Mouse (Mus musculus) kidney, postnatal 36 days (tissue): ENCODE data around the gene Zbtb38.

ENCODE experiments used
- DNase-seq, 2 experiments: peaks; one replicate each; pipeline ENCODE4 v3.0.0; 2021 to 2022; ENCODE audit warnings: mixed read lengths in 2 of 2

Gene Zbtb38

DNA sequence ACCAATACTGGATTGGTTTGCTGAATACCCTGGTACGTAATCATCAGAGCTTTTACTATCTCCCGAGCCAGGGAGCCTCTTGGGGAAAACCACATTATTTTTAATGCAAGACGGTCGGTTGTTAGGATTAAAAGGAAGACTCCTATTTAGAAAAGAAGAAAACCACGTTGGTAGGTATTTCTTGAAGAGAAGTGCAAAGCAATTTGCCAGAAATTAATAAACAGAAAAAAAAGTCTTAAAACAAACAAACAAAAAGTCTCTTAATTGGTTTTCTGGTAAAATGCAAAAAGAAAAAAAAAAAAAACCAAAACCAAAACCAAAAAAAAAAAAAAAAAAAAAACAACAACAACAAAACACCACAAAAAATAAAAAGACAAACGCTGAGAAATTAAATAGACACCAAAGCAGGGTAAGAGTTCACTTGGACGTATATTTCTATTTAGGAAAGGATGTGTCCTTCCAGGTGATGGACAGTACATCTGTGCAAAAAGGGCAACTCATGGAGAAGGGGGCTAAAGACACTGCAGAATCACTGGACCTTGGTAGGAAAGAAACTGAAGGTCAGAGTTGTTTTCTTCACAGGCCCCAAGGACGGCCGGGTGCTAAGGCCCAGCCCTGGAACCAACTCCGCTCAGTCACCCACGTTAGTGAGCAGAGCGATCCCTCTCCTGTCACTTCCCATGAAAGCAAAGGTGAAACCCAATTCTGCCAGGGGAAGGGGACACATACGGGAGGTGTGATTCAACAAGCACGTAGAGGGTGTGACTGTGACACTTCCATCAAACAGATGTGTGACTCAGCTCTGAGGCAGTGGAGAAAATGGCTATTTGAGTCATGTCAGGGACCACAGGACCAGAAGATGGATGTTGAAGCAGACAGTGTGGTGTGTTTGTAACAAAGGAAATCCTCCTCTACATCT lies 38.9 kb downstream of the Zbtb38 start:
- DNase-seq: peak; percentile 43 to 60

DNA sequence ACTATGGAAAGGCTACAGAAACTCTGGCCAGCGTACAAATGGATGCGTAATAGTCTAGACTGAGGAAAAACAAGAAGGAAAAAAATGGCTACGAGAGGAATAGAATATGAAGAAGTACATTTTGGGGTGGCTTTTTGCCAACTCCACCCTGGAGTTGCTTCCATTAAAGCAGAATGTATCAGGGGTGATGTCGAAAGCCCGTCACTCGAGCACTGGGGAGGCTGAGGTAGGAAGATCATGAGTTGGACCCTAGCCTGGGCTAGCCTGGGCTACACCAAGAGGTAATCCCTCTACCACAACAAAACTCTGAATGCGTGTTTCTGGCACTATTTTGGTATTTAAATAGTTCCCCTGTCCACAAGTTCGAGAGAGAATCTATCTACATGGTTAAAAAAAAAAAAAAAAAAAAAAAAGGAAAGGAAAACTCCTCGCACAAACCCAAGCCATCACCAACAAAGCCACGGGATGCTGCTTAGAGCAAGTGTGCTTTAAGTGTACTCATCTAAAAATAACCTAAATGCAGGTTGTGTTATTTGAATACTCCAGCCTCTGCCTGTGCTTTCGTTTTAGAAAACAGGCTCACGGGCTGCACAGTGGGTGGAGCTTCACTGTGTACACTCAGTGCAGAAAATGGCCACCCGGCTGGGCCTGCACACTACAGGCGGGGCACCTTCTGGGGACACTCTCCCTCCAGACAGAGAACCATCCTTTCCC lies 39.7 kb downstream of the Zbtb38 start:
- peak; percentile 52 to 66 for DNase-seq

DNA sequence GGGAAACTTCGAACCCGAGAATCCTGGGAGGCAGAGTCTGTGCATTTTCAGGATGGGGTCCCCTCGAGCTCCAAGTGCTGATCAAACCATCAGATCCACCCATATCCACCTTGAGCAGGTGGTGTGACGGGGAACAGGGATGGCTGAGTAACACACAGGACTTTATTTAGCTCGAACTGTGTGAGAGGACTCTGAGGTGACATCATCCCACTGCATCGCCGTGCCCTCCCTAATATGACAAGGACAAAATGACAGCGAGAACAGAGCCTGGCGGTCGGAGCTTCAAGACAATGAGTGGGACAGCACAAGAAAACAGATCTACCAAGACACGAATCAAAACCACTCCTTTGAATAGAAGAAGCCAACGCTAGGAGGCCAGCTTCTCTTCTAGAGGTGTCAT lies 40.6 kb downstream of the Zbtb38 start:
- DNase-seq: no peak

DNA sequence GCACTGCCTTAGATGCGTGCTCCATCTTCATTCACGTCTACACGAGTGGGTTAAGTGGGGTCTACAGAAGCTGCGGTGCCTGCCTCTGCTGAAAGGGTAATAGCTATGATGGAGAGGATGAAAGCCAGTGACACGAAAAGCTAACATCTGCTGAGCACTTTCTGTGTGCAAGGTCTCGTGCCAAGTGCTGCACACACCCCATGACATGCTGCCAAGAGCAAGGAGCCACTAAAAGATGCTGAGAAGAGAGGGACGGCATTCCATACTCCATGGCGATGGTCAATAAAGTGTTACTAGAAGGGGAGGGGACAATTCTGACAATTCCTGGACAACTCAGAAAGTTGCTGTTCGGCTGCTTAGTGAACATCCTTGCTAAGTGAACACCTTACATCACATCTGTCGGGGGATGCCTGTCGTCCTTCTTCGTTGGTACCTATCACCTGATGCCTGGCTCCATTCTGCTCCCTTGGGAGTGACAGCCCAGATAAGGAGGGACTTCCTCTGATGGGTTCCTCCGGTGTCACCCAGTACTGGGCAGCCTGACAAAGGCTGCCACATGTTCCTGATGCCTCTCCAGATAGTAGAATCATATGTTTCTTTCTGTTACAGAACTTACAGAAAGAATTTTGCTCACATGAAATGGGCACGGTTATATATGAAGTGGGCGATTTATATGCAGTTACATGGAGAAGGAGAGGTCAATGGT lies 42.2 kb downstream of the Zbtb38 start:
- no peak for DNase-seq

DNA sequence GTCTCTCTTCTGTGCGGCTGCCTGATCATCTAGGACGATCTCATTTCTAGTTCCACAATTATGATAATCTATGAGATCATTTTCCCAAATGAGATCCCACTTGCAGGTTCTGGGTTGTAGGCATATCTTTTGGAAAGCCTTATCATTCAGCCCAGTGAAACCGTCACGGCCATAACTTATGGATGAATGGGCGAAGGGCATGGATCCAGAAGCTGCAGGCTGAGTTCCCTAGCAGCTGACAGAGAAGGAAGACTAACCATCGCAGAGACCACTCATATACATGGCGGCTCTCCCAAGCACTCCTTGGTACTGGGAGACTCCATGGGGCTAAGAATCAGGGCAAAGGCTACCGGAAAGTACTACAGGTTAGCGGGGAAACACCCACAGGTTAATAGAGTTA lies 43.7 kb downstream of the Zbtb38 start:
- no peak for DNase-seq

DNA sequence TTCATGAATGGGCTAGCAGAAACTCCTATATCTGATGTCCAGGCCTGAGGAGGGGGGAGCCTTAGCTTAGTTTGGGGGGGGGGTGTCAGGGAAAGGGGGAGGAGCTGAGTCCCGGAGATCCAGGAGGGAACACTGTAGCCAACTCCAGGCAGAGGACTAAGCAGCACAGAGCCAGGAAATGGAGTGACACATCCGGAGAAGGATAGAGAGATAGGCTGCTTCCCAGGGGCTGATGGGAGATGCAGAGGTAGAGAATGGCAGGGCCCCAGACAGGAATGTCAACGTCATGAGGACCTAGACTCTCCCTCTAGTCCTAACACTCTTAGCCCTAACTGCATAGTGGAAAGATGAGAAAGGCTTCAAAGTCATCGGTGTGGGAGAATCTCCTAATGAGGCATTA lies 44.7 kb downstream of the Zbtb38 start:
- DNase-seq: no peak

DNA sequence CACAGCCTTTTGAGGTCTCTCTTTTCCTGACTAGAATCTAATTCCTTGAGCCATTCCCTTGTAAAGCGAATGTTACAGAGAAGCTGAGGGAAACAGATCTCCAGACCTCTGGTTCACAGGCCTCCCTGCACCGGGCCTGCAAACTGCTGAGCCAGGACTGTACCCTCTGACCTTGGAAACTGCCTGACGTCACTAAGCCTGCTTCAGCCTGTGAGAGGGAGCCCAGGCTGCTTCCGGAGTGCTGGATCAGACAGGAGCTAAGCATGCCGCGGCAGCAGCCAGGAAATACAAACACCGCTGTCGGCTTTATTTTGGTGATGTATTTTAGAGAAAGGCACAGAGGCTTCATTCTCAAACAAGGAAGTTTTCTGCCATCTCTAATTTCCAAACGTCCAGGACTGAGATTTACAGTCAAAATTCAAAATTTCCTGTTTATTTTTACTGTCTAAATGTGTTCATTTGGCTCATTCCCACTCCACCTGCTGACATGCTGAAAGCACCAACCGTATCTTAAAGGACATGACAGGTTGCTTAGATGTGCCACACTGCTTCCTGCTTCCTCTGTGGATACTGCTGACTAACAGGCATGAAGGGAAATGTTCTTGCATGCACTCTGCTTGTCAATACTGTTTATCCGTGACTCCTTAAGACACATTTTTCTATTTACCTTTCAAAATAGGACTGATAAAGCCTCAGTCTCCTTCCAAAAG lies 46.9 kb downstream of the Zbtb38 start:
- peak; percentile 93 to 98 for DNase-seq

DNA sequence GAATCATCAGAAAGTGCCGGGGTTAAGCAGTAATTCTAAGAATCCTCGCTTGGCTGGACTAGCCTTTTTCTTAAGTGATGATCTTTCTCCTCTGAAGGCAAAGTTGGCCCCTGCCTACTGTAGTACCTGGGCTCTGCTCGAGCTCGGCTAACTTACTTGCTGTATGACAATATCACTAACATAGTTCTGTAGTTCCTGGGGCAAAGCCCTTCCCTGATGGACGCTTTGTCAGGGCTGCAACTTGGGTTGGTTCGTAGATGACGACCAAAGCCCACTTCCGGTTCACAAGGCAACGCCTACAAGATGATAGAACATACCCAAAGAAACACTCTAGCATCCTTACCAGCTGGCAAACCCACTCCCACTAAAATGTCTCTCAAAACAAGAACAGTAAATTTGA lies 47.7 kb downstream of the Zbtb38 start:
- DNase-seq: peak in 1 of 2 experiments; percentile 27

DNA sequence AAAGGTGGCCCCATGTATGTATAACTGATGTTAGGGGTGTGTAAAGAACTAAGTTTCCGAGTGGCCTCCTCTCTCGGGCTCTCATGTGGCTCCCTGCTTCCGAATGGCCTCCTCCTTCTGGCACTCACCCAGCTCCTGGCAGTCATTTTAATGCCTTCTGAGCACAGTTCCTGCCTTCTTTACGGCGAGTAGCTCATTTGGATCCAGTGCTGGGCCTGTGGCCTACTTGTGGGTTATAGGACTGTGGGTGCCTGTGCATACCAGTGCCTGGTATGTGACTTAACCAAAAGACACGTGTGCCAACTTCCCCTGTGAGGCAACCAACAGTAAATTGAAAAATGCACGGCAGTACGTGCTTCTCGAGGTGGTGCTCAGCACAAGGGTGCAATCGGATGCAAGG lies 50.7 kb downstream of the Zbtb38 start:
- peak; percentile 32 to 51 for DNase-seq

DNA sequence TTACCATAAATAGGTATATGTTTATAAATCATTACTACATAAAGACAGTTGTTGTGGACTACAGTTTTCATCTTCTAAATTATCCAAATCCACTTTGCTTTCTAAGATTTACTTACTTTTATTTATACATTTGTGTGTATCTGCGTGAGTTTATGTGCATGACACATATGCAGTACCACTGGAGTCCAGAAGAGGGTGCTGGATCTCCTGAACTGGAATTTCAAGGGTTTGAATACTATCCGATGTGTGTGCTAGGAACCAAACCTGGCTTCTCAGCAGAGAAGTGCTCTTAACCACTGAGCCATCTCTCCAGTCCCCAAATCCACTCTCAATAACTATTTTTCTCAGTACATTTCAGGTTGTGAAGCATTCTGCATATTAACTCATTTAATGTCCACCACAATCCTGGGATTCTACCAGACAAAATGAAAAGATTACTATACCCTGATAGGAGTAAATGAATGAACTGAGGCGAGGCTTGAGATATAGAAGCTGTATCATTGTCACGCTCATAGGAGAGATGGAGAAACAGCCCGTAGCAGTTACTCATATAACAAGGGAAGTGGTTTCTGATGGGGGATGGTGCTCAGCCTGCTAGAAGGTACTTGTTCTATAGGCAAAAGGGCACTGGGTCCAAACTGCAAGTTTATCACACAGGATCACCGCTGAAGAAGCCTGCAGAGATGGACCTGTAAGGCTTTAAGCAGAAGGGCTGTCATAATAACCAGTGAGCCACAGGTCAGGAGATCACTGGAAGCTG lies 53.2 kb downstream of the Zbtb38 start:
- no peak for DNase-seq

DNA sequence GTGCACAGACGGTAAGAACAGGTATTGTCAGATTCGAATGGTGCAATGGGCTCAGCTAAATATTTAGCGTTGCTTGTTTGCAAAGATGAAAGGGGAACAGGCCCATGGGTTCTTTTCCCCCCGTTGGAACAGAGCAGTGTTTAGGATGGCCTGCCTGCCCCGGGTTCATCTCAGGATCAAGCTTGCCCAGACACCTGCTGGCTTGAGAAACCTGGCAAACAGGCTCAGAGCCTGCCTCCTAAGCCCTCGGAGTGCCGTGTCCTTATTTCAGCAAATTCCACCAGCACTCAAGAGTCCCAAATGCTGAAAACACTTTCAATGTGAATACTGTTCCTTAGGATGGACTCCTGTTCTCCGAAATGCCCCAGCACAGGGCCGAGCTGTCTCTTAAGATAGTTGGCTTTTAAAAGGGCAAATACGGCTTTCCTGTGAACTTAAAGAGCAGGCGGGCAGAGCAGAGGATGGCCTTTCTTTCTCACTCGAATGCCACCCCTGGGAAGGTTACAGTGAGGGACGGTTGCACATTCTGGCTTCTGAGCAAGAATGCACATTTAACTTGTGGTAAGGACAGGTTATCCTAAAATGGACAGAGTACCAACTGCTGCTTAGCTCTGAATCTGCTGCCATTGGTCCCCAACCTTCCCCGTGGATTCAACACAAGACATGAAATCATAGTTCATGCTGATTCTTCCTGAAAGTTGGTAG lies 55.7 kb downstream of the Zbtb38 start:
- DNase-seq: no peak

DNA sequence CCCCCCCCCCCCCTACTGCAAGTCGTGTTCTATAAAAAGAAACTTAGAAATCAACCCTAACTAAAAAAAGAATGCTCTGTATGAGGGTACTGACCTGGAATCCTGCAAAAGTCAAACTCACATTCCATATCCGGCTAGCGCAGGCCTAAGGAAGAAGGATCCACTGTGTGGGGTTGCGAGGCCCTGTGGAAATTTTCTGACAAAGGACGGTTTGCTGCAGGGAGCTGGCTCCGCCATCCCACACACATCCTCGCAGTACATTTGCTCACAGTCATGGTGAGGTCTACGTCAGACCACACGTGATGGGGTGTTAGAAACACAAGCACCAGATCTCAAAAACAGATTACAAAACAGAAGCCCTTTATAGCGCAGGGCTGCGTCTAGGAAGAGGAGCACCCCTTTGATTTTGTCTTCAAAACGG lies 56.5 kb downstream of the Zbtb38 start:
- peak; percentile 39 to 61 for DNase-seq

DNA sequence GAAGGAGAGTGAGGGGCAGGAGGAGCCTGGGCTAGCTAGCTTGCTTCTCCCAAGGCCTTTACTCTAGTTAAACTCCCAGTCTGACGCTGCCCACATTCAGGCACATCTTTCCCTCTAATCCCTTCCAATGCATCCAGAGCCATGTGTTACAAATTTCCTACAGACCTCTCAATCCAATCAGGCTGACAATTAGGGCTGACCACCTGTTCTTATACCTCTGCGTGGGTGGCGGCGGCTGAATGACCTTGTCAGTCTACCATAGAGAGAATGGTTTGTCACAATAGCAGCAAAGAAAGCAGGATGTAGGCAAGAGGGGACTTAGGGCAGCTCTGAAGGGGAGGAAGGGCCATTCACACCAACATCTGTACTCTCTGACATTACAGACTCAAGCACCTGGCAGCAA lies 62.2 kb downstream of the Zbtb38 start:
- DNase-seq: no peak

DNA sequence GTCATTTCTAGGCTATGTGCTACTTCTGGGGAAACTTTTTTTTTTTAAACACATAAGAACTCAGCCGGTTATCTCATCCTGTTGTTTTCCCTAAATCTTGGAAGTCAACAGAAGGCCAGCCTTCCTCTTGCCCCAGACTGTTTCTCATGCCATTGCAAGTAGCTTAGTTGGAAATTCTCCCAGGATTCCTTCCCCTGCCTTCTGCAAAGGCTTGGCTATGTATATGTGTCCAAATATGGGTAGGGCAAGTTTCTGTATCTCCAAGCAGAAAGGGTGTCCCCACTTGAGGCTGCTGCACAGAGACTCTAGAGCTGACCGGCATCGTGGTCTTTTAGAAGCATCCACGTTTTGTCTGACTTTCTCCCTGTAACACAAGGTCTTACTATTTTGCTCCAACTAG lies 63.6 kb downstream of the Zbtb38 start:
- DNase-seq: no peak

DNA sequence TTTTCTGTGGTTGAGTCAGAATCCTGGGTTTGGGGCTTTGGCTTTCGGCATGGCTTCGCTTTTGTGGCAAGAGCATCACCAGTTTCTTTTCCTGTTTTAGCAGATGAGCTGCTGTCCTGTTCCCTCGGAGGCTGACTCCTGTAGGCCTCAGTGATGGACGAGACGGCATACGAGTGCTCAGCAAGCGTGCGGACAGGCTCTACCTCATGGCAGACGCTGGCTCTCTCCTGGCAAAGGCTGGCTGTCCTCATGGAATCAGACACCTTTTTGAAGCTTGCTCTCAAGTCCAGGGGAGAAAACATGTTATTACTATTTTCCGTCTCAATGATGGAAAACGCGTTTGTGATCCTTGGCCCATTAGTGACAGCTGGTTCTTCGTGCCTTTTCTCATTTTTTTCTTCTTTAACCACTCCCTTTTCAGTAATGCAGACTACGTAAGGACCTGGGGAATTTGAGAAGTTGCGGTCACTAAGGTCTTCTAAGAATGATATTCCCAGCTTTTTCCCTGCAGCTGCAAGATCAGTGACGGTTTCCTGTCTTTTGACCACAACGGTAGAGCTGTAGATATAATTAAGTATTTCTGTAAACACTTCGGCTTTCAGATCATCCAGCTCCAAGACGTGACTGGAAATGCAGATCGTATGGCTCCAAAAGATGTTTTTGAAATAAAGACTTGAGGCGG lies 64.3 kb downstream of the Zbtb38 start:
- DNase-seq: no peak

DNA sequence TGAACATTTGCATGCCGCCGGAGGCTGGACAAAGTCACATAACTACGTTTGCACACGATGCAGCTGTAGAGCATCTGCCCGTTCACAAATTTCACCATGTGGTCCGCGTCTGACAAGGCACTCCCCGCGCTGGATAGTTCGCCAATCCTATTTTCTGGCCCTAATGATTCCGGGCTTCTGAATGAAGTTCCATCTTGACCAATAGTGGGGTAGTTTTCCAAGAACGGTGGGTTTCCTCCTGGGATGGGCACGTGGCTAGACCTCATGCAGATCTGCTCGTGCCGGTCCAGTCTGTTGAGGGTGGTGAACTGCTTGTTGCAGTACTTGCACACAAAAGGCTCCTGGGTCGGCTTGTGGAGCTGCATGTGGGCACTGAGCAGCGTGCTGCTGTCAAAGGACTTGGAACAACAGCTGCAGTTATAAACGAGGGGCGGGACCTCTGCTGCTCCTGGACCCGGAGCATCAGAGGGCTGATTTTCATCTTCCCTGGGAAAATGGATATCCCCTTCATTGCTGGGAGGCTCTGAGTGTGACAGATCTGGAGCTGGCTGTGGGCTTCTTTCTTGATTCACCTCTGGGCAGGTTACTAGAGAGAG lies 64.9 kb downstream of the Zbtb38 start:
- no peak for DNase-seq

DNA sequence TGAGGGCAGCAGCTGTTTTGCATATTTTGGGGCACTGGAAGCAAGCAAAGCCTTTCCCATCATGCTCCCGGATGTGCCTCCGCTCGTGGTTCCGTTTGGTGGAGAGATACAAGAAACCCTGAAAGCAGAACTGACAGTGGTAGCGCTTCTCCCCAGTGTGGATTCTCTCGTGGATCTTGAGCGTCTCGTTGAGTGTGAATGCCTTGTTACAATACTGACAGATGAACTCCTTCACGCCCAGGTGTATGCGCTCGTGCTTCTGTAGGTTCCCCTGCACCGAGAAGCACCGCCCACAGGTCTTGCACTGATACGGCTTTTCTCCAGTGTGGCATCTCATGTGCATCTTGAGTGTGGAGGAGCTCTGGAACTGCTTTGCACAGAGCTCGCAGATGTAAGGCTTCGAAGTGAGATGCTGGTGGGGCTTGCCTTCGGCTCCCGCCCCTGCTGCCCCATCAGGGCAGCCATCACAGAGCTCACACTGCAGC lies 67.0 kb downstream of the Zbtb38 start:
- no peak for DNase-seq

DNA sequence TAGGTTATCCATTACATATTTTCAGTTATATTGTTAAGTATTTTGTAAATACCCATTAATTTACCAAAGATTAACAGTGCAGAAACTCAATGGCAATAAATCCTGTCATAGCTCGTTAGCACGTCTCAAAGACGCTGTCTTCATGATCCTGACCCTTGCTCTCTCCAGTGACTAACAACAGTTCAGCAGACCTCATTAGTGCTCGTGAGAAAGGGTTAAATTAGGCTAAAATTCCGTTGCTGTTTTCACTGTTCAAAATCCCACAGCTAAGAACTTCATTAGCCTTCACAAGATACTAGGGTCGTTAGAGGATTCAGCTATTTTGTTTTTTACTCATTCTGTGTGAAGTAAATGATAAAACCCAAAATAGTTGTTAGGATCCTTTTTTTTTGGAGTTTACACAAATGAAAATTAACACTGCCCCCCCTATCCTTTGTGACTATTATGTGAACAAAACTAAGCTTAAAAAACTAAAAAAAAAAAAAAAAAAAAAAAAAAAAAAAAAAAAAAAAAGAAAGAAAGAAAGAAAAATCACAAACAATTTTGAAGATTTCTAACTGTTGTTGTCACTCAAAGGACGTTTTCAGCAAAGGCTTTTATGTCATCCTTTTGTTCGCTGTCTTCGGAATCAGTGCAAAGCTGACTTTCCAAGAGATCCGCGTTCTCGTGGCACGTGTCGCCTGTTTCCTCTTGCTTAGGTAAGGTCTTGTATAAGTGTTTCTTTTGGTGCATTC lies 67.6 kb downstream of the Zbtb38 start:
- no peak for DNase-seq

DNA sequence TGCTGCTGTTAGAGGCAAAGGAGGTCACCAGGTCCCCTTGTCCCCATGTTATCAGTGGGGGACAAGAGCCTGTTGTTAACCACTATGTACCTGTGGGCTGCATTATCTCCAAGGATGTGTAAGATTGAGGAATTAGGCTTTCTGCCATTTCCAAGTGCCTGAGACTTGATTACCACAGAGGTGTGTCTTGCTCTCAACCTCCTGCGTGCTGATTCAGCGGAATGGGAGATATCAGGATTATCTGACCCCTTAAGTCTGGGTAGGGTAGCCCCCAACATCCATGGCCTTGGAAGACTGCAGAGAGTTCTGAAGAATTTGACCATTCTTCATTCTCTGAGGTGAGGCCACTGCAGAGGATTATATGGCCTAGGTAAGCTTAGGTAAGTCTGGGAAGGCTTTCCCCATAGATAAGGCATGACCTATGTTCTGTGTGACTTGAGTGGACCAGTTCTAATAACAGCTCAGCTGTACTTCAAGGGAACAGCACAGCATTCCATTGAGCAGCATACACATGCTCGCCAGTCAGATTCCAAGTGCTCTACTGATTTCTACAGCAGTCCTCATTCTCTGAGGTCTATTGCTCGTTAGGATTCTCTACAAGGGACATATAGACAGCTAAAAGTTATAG lies 68.4 kb downstream of the Zbtb38 start:
- no peak for DNase-seq
